In the genomic region with DNA sequence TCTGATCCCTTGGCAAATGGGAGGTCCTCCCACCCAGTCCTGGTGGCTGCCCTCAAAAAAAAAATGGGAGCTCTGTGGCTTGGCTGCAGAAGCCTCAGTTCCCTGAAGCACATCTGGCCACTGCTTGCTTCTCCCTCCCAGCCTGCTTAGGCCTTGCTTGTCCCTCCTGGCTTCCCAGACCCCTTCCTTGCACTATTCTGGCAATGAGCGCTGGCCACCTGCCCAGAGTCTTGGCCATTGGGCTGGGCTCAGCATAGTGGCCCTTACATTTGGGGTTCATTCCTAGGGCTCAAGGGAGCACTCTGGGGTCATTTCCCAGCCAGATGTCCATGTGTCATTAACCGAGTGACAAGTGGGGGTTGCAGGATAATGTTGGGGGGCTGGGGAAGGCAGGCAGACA, we compare ENCODE assay signal across 9 mouse cellular contexts.
A peak's percentile ranks its signal among the peaks of the same experiment; 100 is the strongest.
DNase-seq lines count a peak whose midpoint lies in the region; ATAC-seq lines count a peak whose summit lies in the region.
"Had no signal": no experiment of that assay in that cellular context is flagged by ENCODE, and none has a peak within 500 bp of the region (broad histone marks: within the 10 kb centered on the region; RNA-seq: fewer than 3 reads in every experiment).

No protein-coding gene starts in this region.

- ATAC-seq in heart, embryonic 12.5 days (ENCODE audit: insufficient number of reproducible peaks, low FRiP score) = no peak
- 0 out of 2 replicates have a peak, but pooled peaks have one; percentile 14 for ATAC-seq in forebrain, embryonic 16.5 days
- ATAC-seq in activated CD4-positive, CD25-positive, alpha-beta regulatory T cell, adult 4 months = no peak

- H3K27ac ChIP-seq in heart, embryonic 12.5 days (ENCODE audit: poor library complexity, severe bottlenecking) = no peak overlapping the region
- peak overlapping the region; percentile 83 for H3K27ac ChIP-seq in forebrain, embryonic 16.5 days (ENCODE audit: low read length)
- H3K27ac ChIP-seq: stomach, embryonic 15.5 days had no signal

- no peaks in the 10 kb centered on the region for H3K9me3 ChIP-seq in heart, embryonic 12.5 days (replicated peaks)
- no peaks in the 10 kb centered on the region for H3K9me3 ChIP-seq in forebrain, embryonic 16.5 days (ENCODE audit: control insufficient read depth, low read length)
- H3K9me3 ChIP-seq: stomach, embryonic 15.5 days had no signal

- WGBS in heart, embryonic 12.5 days = 98% methylated on average over 2 of the region's 2 CpGs
- WGBS in forebrain, embryonic 16.5 days = 65% methylated on average over 2 of the region's 2 CpGs

- no peak overlapping the region for H3K9ac ChIP-seq in heart, embryonic 12.5 days
- no peak overlapping the region for H3K9ac ChIP-seq in forebrain, embryonic 16.5 days (replicated peaks; ENCODE audit: low read depth, low read length)
- H3K9ac ChIP-seq: stomach, embryonic 15.5 days had no signal

- peak; percentile 93 for DNase-seq in heart, adult 11 months
- peak; percentile 49 for DNase-seq in Muller cell, postnatal 12 days (ENCODE audit: inconsistent ontology term)
- peak; percentile 59 to 83 for DNase-seq in layer of hippocampus, postnatal 14 days (ENCODE audit: low spot score in 2 of 2)
- DNase-seq in skeletal muscle tissue, adult 2 months (ENCODE audit: low read depth, low spot score) = peak; percentile 21
- DNase-seq in embryo, embryonic 10 days (ENCODE audit: low spot score) = no peak

- no peak overlapping the region for H3K4me2 ChIP-seq in heart, embryonic 12.5 days
- no peak overlapping the region for H3K4me2 ChIP-seq in forebrain, embryonic 16.5 days (ENCODE audit: low read length)
- H3K4me2 ChIP-seq: stomach, embryonic 15.5 days had no signal

- H3K27me3 ChIP-seq in heart, embryonic 12.5 days (replicated peaks) = peaks cover 79% of the 10 kb centered on the region
- no peaks in the 10 kb centered on the region for H3K27me3 ChIP-seq in forebrain, embryonic 16.5 days (replicated peaks; ENCODE audit: control insufficient read depth, insufficient read depth, low read length)

- H3K36me3 ChIP-seq in heart, embryonic 12.5 days = no peaks in the 10 kb centered on the region
- H3K36me3 ChIP-seq in forebrain, embryonic 16.5 days (ENCODE audit: control insufficient read depth, insufficient read depth) = no peaks in the 10 kb centered on the region
- H3K36me3 ChIP-seq: stomach, embryonic 15.5 days had no signal

- no peaks in the 10 kb centered on the region for H3K4me1 ChIP-seq in heart, embryonic 12.5 days (replicated peaks)
- peaks cover 48% of the 10 kb centered on the region for H3K4me1 ChIP-seq in forebrain, embryonic 16.5 days (replicated peaks; ENCODE audit: control insufficient read depth, insufficient read depth, low read length)
- H3K4me1 ChIP-seq: stomach, embryonic 15.5 days had no signal

- H3K4me3 ChIP-seq in heart, embryonic 12.5 days = no peak overlapping the region
- H3K4me3 ChIP-seq in forebrain, embryonic 16.5 days (replicated peaks; ENCODE audit: low read length) = no peak overlapping the region
- H3K4me3 ChIP-seq: stomach, embryonic 15.5 days had no signal
